Mouse (Mus musculus) MEL (cell line): ENCODE data around the gene Chd1l. TPM values are rescaled to one million over a fixed set of nuclear protein-coding genes. Genes with fewer than 3 reads are reported as not detected.

Experiments used
- DNase-seq: peaks from one replicate; pipeline ENCODE4 v3.0.0; 2011; ENCODE audit warnings: low read depth, low spot score
- H3K27ac ChIP-seq: 2 replicates; pipeline ENCODE4 v1.5.1; 2012; ENCODE audit warnings: low read depth, mild to moderate bottlenecking, control low read depth, low read length, moderate library complexity; ENCODE audit not compliant: control insufficient read depth
- H3K27me3 ChIP-seq, 2 experiments: fragments of 150-350 bp in 1 of 2; sonication (generic) in 1 of 2; 2 replicates each; pipeline ENCODE4 v1.6.1; 2012; ENCODE audit warnings: low read length in 2 of 2, mild to moderate bottlenecking in 2 of 2, improper control_type of control experiment in 1 of 2, moderate library complexity in 1 of 2; ENCODE audit not compliant: insufficient read depth in 2 of 2, control insufficient read depth in 1 of 2
- H3K36me3 ChIP-seq, 2 experiments: 2 replicates each; pipeline ENCODE4 v1.6.1; 2012 to 2014; ENCODE audit warnings: low read length in 2 of 2, improper control_type of control experiment in 1 of 2, inconsistent platforms in 1 of 2, mild to moderate bottlenecking in 1 of 2; ENCODE audit not compliant: insufficient read depth in 2 of 2, control insufficient read depth in 1 of 2
- H3K4me1 ChIP-seq, 2 experiments: fragments of 150-350 bp in 1 of 2; sonication (generic) in 1 of 2; 2 replicates each; pipeline ENCODE4 v1.6.1; 2012; ENCODE audit warnings: low read length in 2 of 2, improper control_type of control experiment in 1 of 2, mild to moderate bottlenecking in 1 of 2; ENCODE audit not compliant: insufficient read depth in 2 of 2, control insufficient read depth in 1 of 2
- H3K4me3 ChIP-seq, 2 experiments: fragments of 150-350 bp in 1 of 2; sonication (generic) in 1 of 2; 2 replicates each; pipeline ENCODE4 v1.5.1; 2012; ENCODE audit warnings: low read depth in 2 of 2, low read length in 2 of 2, mild to moderate bottlenecking in 2 of 2, moderate library complexity in 2 of 2, control low read depth in 1 of 2, improper control_type of control experiment in 1 of 2; ENCODE audit not compliant: control insufficient read depth in 1 of 2, insufficient read depth in 1 of 2
- H3K79me2 ChIP-seq: 2 replicates; pipeline ENCODE4 v1.6.1; 2012; ENCODE audit warnings: mild to moderate bottlenecking, low read length, moderate library complexity; ENCODE audit not compliant: control insufficient read depth, poor library complexity, insufficient read depth
- H3K9ac ChIP-seq: 2 replicates; pipeline ENCODE4 v1.6.1; 2012; ENCODE audit warnings: low read depth, mild to moderate bottlenecking, control low read depth, low read length, moderate library complexity; ENCODE audit not compliant: control insufficient read depth, poor library complexity, severe bottlenecking
- H3K9me3 ChIP-seq: fragments of 150-350 bp; sonication (generic); replicated peaks from 2 replicates; pipeline ENCODE4 v1.6.1; 2012; ENCODE audit warnings: mild to moderate bottlenecking, low read length, improper control_type of control experiment, moderate library complexity; ENCODE audit not compliant: insufficient read depth
- BHLHE40 ChIP-seq: IDR thresholded peaks from 2 replicates; pipeline ENCODE4 v1.6.1; 2012; ENCODE audit warnings: low read depth, mild to moderate bottlenecking, inconsistent platforms, low read length, improper control_type of control experiment, borderline replicate concordance
- GABPA ChIP-seq: IDR thresholded peaks from 2 replicates; pipeline ENCODE4 v1.6.1; 2012; ENCODE audit warnings: low read depth, mild to moderate bottlenecking, inconsistent platforms, low read length, improper control_type of control experiment, moderate library complexity
- GATA1 ChIP-seq: IDR thresholded peaks from 2 replicates; pipeline ENCODE4 v1.6.1; 2011; ENCODE audit warnings: low read depth, low read length, improper control_type of control experiment
- HCFC1 ChIP-seq: IDR thresholded peaks from 2 replicates; pipeline ENCODE4 v1.6.1; 2012; ENCODE audit warnings: low read depth, mild to moderate bottlenecking, inconsistent platforms, low read length, improper control_type of control experiment, moderate library complexity
- JUND ChIP-seq: IDR thresholded peaks from 2 replicates; pipeline ENCODE4 v1.6.1; 2011; ENCODE audit warnings: low read depth, mild to moderate bottlenecking, improper control_type of control experiment, low read length
- MAX ChIP-seq: IDR thresholded peaks from 2 replicates; pipeline ENCODE4 v1.6.1; 2011; ENCODE audit warnings: low read length, improper control_type of control experiment
- MEF2A ChIP-seq: IDR thresholded peaks from 2 replicates; pipeline ENCODE4 v1.6.1; 2014; ENCODE audit warnings: low read depth, mild to moderate bottlenecking, inconsistent platforms, low read length, improper control_type of control experiment; ENCODE audit not compliant: poor library complexity, insufficient replicate concordance, severe bottlenecking; ENCODE audit errors: extremely low read depth
- MYB ChIP-seq: IDR thresholded peaks from 2 replicates; pipeline ENCODE4 v1.6.1; 2011; ENCODE audit warnings: mild to moderate bottlenecking, low read depth, low read length, improper control_type of control experiment
- MYC ChIP-seq: IDR thresholded peaks from 2 replicates; pipeline ENCODE4 v1.6.1; 2011; ENCODE audit warnings: low read depth, mild to moderate bottlenecking, low read length, improper control_type of control experiment, moderate library complexity
- NELFE ChIP-seq: IDR thresholded peaks from 2 replicates; pipeline ENCODE4 v1.6.1; 2011; ENCODE audit warnings: low read depth, low read length, improper control_type of control experiment
- POLR2AphosphoS2 ChIP-seq: IDR thresholded peaks from 2 replicates; pipeline ENCODE4 v1.6.1; 2011; ENCODE audit warnings: low read length, improper control_type of control experiment
- RAD21 ChIP-seq: IDR thresholded peaks from 2 replicates; pipeline ENCODE4 v1.6.1; 2011; ENCODE audit warnings: mild to moderate bottlenecking, low read depth, low read length, improper control_type of control experiment
- RCOR1 ChIP-seq: IDR thresholded peaks from 2 replicates; pipeline ENCODE4 v1.6.1; 2012; ENCODE audit warnings: low read depth, mild to moderate bottlenecking, inconsistent platforms, low read length, improper control_type of control experiment
- SIN3A ChIP-seq: IDR thresholded peaks from 2 replicates; pipeline ENCODE4 v1.6.1; 2012; ENCODE audit warnings: low read length, improper control_type of control experiment, inconsistent platforms
- TAL1 ChIP-seq: IDR thresholded peaks from 2 replicates; pipeline ENCODE4 v1.6.1; 2012; ENCODE audit warnings: mild to moderate bottlenecking, inconsistent platforms, low read length, moderate library complexity, mixed read lengths
- TCF12 ChIP-seq: IDR thresholded peaks from 2 replicates; pipeline ENCODE4 v1.6.1; 2014; ENCODE audit warnings: low read depth, mild to moderate bottlenecking, inconsistent platforms, low read length, improper control_type of control experiment, moderate library complexity
- UBTF ChIP-seq: IDR thresholded peaks from 2 replicates; pipeline ENCODE4 v1.6.1; 2012; ENCODE audit warnings: low read depth, mild to moderate bottlenecking, inconsistent platforms, low read length, improper control_type of control experiment, moderate library complexity, borderline replicate concordance; ENCODE audit not compliant: insufficient read depth
- USF2 ChIP-seq, 2 experiments: IDR thresholded peaks; 2 replicates each; pipeline ENCODE4 v1.6.1; 2011 to 2012; ENCODE audit warnings: improper control_type of control experiment in 2 of 2, low read length in 2 of 2, borderline replicate concordance in 1 of 2, inconsistent platforms in 1 of 2, low read depth in 1 of 2, mild to moderate bottlenecking in 1 of 2; ENCODE audit not compliant: insufficient read depth in 1 of 2
- polyA plus RNA-seq, 2 experiments: library from polyadenylated mRNA; stranded (reverse) in 1 of 2; unstranded in 1 of 2; fragments of >175 nt in 1 of 2; fragments of >200 nt in 1 of 2; gene quantifications; 2 replicates each; pipeline versions ENCODE4 v1.2.1 to v1.2.4; 2012; ENCODE audit warnings: low replicate concordance in 2 of 2, low read depth in 1 of 2; ENCODE audit not compliant: insufficient read length in 2 of 2, insufficient read depth in 1 of 2, missing spikeins in 1 of 2
- total RNA-seq: library from RNA; depleted of rRNA; stranded (reverse); fragments of 300-350 nt; gene quantifications from 2 replicates; pipeline ENCODE4 v1.2.3, GENCODE M21; 2012

Chd1l gene
- total and polyA plus RNA-seq, 3 experiments = 59.1 to 70.5 TPM; not detected in 1

DNA sequence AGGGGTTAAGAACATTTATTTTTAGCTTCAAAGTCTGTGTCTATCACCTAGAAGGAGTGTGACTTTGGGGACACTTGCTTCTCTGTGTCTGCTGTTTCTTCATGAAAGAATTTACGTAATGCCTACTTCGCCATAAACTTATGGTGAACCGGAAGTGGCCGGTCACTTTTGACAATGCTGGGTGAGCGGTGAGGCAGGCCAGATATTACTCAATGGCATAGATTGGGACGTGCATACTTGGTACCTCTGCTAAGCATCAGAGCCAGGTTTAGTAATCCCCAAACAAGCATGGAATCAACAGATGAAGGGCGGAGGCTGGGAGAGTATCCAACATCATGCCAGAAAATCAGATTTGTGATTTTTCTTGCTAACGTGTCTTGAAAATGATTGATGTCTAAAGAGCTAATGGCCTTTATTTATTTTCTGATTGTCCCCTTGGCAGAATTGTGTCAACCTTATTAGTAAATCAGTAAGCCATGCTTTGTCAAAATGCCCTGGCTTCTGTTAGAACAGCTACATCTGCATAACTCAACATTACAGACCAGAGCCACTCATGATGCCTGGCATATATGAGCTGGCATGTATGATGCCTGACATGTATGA lies 21.4 kb upstream of the Chd1l start (continued):
- TF ChIP-seq RCOR1 = no peak
- no peak for TF ChIP-seq USF2 (IDR thresholded peaks at IDR 0.05; ENCODE audit: borderline replicate concordance in 1 of 2, insufficient read depth in 1 of 2, low read depth in 1 of 2, low read length in 2 of 2)
- TF ChIP-seq SIN3A = no peak
- no peak for TF ChIP-seq UBTF
- no peak for TF ChIP-seq POLR2AphosphoS2
- TF ChIP-seq JUND = no peak

DNA sequence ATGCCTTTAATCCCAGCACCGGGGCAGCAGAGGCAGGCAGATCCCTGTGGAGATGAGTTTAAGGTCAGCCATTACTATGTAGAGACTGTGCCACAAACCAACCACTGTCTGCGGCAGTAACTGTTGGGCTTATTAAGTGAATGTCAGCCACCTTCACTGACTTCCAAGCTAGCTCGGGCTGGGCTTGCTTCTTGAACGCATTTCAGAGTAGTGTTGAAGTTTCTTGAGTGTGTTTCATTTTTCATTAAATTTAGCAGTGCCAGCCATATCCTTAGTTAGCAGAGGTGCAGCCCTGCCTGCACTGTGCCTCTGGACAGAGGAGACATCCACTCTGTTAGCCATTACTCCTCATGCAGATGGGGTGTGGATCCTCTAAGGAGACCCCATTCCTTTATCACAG lies 20.7 kb upstream of the Chd1l start:
- H3K79me2 ChIP-seq = no peaks in the 10 kb centered on the region
- TF ChIP-seq GABPA = no peak
- TF ChIP-seq BHLHE40 = no peak
- no peak for TF ChIP-seq GATA1
- no peak for TF ChIP-seq TAL1
- no peak for TF ChIP-seq SIN3A
- TF ChIP-seq MYC = no peak
- TF ChIP-seq, all 39 proteins: peak for 0
- Histone ChIP-seq H3K27me3 (peaks cover 6 to 8% of the 10 kb centered on the region in 2 experiments), H3K36me3 (peaks cover 0 to 6% of the 10 kb centered on the region in 2 experiments; a peak in 2 of 4 replicates), H3K4me1 (peaks cover 2 to 12% of the 10 kb centered on the region in 2 experiments; a peak in 3 of 4 replicates), H3K9ac (no peak overlapping the region), H3K27ac (no peak overlapping the region), H3K9me3 (no peaks in the 10 kb centered on the region), H3K4me3 (no peak overlapping the region)
- no peak for DNase-seq

DNA sequence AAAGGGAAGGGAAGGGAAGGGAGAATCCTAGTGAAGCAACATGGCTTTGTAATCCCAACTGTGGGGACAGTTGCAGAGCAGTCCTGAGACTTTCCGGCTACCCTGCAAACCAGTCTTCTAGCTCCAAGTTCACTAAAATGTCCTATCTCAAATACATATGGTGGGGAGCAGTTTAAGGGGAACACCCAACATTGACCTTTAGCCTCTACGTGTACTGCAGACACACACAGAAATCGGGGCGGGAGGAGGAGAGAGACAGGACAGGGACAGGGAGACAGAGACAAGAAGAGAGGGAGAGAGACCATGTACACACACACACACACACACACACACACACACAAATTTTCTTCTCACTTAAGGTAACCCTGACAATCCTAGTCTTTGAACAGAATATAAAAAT lies 19.9 kb upstream of the Chd1l start:
- Histone ChIP-seq H3K4me1 (peaks cover 2 to 12% of the 10 kb centered on the region in 2 experiments; a peak in 3 of 4 replicates), H3K27ac (no peak overlapping the region), H3K36me3 (peaks cover 0 to 6% of the 10 kb centered on the region in 2 experiments; a peak in 2 of 4 replicates), H3K9me3 (no peaks in the 10 kb centered on the region), H3K79me2 (no peaks in the 10 kb centered on the region), H3K9ac (no peak overlapping the region), H3K4me3 (no peak overlapping the region), H3K27me3 (peaks cover 6 to 8% of the 10 kb centered on the region in 2 experiments)
- TF ChIP-seq TCF12 (no peak), RAD21 (no peak), MYB (no peak), HCFC1 (no peak), TAL1 (no peak), NELFE (no peak), BHLHE40 (no peak), MAX (no peak), MEF2A (no peak), UBTF (no peak)
- DNase-seq = no peak
